Mouse (Mus musculus): Measurements from ENCODE around the gene Kcnj5.

The Kcnj5 gene

DNA sequence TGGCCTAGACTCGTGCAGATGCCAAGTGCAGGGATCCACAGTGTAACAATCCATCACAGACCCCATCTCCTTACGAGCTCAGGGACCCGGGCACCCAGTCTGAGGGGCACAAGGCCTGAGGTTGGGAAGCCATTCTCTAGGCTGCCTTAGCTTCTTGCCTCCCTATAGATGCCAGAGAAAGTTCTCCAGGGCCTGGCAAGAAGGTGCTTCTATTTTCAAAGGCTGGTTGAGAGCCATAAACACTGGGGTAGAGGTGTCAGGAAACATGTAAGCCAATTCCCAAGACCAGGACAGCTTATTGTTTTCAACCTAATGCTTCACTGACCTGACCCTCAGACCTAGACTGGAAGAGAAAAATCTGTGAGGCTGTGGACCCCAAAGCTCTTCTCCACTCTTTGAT lies 28.2 kb downstream of the Kcnj5 start:
- no peak for DNase-seq (ENCODE audit: low spot score)

DNA sequence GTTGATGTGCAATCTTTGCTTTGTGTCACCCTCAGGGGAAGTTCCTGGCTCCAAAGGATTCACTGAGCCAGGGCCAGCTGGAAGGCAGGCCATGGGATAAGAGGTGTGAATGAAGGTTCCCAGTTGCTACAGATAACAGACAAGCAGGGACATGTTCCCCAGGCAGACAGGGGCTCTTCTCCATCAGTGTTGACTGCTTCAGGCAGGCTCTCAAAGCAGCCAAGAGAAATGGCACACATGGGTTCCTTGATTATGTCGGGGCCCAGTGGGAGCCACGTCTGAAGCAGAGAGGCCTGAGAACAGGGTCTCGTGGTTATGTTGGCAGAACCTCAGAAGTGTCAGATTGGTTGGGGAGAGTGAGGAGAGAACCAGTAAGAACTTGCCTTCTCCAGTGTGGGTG lies 30.1 kb downstream of the Kcnj5 start:
- DNase-seq (ENCODE audit: low spot score): no peak

DNA sequence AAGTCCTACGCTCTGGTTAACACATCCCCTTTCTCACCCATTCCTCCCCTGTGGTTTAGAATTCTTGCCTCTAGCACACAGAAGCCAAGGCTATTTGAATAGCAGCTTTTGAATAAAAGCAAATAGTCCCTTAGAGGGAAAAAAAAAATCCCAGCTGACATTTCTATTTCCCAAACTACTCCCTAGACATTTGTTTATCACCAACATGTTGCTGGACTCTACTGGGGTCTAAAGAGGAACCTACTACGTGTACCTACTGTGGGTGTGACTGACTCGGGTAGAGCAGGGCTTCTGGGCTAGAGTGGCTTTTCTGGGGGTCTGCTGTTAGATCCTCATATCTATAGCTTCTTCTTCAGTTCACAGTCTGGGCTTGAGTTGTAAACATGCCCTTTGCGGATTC lies 31.9 kb downstream of the Kcnj5 start:
- DNase-seq (ENCODE audit: low spot score): no peak

DNA sequence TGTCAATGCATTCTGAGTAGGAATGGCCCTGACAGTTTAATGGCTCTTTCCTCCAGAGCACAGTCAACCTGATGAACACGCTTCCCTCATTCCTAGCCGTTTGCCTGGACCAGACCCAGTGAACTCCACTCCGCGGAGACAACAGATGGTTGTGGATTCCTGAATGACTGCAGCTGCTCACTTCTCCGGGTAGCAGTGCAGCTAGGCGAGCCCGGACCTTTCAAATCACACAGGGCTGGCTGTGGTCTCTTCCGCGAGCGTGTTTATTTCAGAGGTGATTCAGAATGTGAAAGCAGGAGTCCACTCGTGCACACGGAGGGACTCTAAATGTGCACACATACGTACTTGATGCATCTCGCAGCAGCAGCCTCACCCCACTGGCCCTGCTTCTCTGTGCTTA lies 32.4 kb downstream of the Kcnj5 start:
- DNase-seq (ENCODE audit: low spot score): no peak

DNA sequence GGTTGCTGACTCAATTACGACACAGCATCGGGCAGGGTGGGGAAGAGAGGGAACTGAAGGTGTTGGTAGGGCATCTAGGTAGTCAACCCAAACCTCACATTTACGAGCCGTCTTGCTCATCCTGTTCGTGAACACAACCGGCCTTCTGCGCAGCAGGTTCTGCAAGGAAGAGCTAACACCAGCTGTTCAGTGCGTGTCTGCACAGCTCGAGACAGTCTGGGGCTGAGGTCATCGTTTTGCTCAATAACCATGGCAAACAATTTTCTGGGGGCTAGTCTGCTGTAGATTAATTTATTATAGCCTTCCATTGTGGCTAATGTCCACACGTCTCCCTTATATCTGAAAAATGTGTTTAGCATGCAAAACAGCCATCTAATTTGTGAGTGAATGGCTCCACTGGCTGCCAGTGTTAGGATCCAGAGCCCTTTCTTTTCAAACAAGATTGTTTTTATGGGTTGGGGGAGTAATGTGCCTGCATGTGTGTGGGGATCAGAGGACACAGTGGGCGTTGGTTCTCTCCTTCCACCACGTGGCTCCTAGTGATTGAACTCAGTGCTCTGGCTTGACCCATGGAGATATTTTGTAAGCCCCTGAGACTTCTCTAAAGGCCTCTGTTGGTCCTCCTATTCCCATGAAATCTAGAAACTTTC lies 41.5 kb downstream of the Kcnj5 start:
- no peak for DNase-seq (ENCODE audit: low spot score)

DNA sequence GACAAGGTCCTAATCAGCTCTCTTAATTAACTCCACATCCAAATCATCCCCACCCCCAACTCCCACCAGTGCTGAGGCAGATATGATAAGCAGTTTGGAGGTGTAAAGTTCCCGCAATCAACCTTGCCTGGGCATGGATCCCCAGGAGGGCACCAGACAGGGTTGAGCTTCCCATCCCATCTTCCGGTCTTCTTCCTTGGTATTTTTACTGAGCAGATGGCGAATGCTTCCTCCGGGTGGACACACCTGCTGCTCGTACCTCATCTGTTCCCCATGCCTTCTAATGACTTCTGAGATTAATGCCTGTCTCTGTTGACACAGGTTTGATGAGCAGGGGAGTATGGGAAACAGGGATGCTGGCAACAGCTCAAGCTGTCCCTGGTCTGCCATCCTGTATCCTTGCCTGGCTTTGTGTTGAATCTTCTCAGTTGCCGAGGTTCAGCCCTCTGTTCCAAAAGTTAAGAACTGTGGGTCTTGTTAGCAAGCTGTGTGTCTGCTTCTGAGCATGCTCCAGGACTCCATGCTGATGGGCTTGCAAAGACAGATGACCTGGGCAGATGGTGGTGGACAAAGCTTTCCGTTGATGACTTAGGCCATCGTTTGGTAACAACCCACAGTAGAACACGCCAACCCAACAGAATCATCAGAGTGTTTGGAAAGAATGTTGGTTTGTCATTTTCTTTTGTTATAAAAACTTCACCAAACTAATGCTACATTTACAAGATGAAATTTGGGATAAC lies 48.9 kb downstream of the Kcnj5 start:
- DNase-seq (ENCODE audit: low spot score): no peak

DNA sequence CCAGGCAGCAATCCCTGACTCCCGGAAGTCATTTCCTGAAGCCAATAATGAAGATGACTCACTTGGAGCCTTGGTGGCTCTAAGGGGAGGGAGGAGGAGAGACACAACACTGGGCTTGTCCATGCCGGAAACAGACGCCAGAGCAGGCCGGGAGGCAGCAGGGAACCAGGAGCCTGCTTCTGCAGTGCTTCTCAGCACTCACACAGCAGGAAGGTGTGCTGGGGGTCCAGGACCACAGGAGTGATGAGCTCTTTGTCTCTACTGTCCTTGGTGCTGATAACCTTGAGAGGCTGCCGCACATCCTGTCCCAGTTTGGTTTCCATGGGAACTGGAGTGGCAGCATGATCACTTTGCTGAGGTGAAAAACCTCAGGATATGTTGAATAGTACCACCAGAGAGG lies 51.5 kb downstream of the Kcnj5 start:
- DNase-seq (ENCODE audit: low spot score): no peak

DNA sequence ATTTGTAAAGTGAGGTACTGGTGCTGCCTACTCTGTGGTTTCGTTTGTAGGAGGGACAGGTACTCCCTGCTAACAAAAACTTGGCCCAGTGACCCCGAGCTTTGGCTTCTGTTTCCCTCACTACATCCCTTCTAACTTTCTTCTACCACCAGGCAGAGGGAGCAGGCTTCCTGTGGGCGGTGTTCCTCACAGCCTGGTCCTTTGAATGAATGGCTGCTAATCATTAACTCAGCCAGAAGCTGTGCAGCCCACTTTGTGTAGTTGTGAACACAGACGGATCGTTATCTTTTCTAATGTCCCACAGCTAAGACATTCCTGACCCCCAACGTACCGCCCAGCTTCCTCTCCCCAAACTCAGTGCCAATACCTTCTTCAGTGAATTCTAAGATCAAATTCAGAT lies 52.5 kb downstream of the Kcnj5 start:
- DNase-seq (ENCODE audit: low spot score): no peak

DNA sequence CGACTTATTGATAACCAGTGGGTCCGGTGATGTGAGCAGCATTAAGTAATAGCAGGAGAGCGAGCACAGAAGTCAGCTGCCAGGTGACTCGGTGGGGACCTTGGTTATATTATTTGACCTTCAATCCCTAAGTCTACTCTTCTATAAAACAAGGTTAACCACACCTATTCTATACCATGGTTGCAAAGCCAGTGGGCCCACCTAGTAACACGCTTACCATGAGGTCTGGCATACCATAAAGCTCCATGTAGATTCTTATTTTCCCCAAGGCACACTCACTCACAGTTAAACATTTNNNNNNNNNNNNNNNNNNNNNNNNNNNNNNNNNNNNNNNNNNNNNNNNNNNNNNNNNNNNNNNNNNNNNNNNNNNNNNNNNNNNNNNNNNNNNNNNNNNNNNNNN lies 60.6 kb downstream of the Kcnj5 start:
- no peak for DNase-seq (ENCODE audit: low spot score)

DNA sequence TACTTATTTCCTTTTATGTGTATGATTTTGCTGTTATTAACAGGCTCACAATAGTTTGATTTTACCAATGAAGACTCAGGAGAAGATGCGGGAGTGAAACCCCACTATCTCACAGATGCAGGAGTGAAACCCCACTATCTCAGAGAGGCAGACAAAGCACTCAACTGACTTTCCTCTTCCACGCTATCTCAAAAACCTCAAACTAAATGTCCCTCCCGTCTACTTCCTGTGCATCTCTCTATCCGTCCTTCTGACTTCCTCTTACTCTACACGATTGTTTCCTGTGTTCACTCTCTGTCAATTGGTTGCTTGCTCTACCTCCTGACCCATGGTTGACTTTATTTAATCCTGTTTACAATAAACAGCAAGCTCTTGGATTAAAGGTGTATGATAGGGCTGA lies 63.7 kb downstream of the Kcnj5 start:
- no peak for DNase-seq (ENCODE audit: low spot score)

DNA sequence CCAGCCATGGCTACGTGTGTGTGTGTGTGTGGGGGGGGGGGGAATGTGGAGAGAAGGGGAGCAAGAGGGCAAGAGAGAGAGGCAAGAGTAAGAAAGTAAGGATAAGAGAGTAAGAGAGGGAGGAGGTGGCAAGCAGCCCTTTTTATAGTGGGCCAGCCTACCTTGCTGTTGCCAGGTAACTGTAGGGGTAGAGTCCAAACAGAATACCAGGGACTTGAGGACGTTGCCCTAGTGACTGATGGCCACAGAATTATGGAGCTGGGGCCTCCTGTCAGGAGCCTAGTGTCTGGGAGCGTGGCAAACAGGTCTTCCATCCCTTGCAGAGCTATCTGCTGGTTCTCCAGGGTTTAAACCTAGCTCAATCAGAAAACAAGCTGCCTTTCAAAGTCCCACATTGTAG lies 64.4 kb downstream of the Kcnj5 start:
- no peak for DNase-seq (ENCODE audit: low spot score)

DNA sequence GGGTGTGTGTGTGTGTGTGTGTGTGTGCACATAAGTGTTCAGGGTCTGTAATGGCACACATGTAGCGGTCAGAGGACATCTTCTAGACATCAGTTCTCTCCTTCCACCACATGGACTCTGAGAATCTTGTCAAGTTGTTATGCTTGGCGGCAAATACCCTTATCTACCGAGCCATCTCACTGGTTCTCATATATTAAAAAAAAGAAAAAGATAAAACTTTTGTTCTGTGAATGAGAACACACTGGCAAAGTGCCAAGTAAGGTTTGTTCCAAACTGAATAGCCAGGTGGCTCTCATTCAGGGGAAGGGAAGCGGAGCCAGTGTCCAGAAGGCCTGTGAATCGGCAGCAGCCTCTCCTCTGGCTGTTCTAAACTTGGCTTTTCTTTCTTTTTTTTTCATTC lies 66.1 kb downstream of the Kcnj5 start:
- DNase-seq (ENCODE audit: low spot score): no peak

DNA sequence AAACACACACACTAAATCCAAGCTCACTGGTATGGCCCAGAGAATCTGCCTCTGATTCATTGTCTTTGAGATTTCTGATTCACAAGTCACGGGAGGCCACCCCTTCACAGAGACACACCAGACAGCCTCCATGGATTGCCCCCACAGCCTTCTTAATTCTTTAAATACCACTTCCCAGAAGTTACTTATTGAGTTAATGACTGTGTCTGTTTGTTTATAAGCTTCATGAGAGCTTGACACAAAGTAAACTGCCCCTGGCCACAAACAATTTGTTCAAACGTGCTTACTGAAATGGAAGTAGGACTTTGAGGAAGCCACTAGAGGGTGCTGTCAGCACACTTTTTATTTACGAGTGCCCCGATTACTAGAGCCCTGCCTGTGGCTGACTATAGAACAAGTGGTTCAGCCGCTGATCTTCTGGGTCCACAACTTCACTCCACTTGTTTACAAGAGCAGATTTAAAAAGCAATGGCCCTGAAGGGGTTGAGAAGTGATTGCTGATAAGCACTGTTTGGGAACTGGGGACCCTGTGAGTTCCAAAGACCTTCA lies 72.2 kb downstream of the Kcnj5 start:
- peak; percentile 13 for DNase-seq (ENCODE audit: low spot score)

All from MN1 (cell line).